ENCODE assay signal across 24 mouse cellular contexts in the genomic region with DNA sequence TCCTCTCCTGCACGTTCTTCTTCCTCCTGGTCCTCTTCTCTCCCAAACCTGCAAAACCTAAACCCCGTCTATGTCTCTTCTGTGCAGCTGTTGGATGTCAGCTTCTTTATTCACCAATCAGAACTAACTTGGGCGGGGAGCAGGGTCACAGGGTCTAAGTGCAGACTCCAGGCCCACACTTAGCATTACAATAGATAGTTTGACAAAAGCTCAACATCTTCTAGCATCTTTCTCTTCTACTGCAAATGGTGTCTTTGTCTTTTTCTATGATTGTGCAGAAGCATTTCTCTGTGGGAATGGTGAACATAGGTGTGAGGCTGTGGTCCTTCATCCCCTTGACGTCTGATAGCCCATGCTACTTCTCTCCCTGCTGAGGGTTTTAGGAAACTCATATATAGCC.
DNase-seq lines count a peak whose midpoint lies in the region; ATAC-seq and TF ChIP-seq lines count a peak whose summit lies in the region.
"Had no signal": no experiment of that assay in that cellular context is flagged by ENCODE, and none has a peak within 500 bp of the region (broad histone marks: within the 10 kb centered on the region; RNA-seq: fewer than 3 reads in every experiment).

No protein-coding gene starts in this region.

- DNase-seq in ES-CJ7 (ENCODE audit: low read depth, low spot score) (peak; percentile 83), R1 (ENCODE audit: low read depth, low spot score) (peak; percentile 89)
- DNase-seq in ovary, postnatal 10 days (ENCODE audit: low spot score): no peak
- no peak for DNase-seq in embryonic facial prominence, embryonic 10.5 days (ENCODE audit: low spot score)
- DNase-seq: adrenal gland, adult 8-10 months; adrenal gland, postnatal 14 days; adrenal gland, postnatal 36 days; cerebellum, adult 11-12 months; cerebellum, adult 2 months; cerebellum, adult 9-10 months; cerebellum, postnatal 10 days; cerebellum, postnatal 25 days had no signal

- H3K4me3 ChIP-seq in ES-Bruce4 (ENCODE audit: low read depth, low read length): no peak overlapping the region
- no peak overlapping the region for H3K4me3 ChIP-seq in embryonic facial prominence, embryonic 10.5 days
- H3K4me3 ChIP-seq: embryonic facial prominence, embryonic 13.5 days; embryonic facial prominence, embryonic 15.5 days; erythroblast, embryonic 14.5 days; forebrain, embryonic 10.5 days; forebrain, embryonic 12.5 days had no signal

- TF ChIP-seq POLR2A in ES-Bruce4 (IDR thresholded peaks at IDR 0.05; ENCODE audit: insufficient read depth, low read length): no peak

- H3K27ac ChIP-seq in ES-Bruce4 (ENCODE audit: insufficient read depth, low read length): no peak overlapping the region
- H3K27ac ChIP-seq in embryonic facial prominence, embryonic 10.5 days (replicated peaks): no peak overlapping the region
- H3K27ac ChIP-seq: embryonic facial prominence, embryonic 13.5 days; embryonic facial prominence, embryonic 15.5 days; forebrain, embryonic 10.5 days; forebrain, embryonic 12.5 days had no signal

- no peaks in the 10 kb centered on the region for H3K9me3 ChIP-seq in ES-Bruce4 (replicated peaks; ENCODE audit: control insufficient read depth, insufficient read depth, low read length, poor library complexity, severe bottlenecking)
- H3K9me3 ChIP-seq in embryonic facial prominence, embryonic 10.5 days: no peaks in the 10 kb centered on the region
- H3K9me3 ChIP-seq: embryonic facial prominence, embryonic 13.5 days; embryonic facial prominence, embryonic 15.5 days; forebrain, embryonic 10.5 days; forebrain, embryonic 12.5 days had no signal

- no peak for TF ChIP-seq CTCF in ES-Bruce4 (IDR thresholded peaks at IDR 0.05; ENCODE audit: low read depth, low read length)

- H3K27me3 ChIP-seq in ES-Bruce4 (ENCODE audit: control insufficient read depth, insufficient read depth, low read length, poor library complexity, severe bottlenecking): no peaks in the 10 kb centered on the region
- no peaks in the 10 kb centered on the region for H3K27me3 ChIP-seq in embryonic facial prominence, embryonic 10.5 days (replicated peaks; ENCODE audit: low read depth, poor library complexity, severe bottlenecking)
- H3K27me3 ChIP-seq: embryonic facial prominence, embryonic 13.5 days; embryonic facial prominence, embryonic 15.5 days; forebrain, embryonic 12.5 days; Patski had no signal

- H3K9ac ChIP-seq in ES-Bruce4 (ENCODE audit: low read depth, poor library complexity, severe bottlenecking): no peak overlapping the region
- H3K9ac ChIP-seq: embryonic facial prominence, embryonic 13.5 days; embryonic facial prominence, embryonic 15.5 days; forebrain, embryonic 12.5 days had no signal

- H3K4me1 ChIP-seq in ES-Bruce4 (ENCODE audit: control insufficient read depth, insufficient read depth, low read length): peaks cover 3% of the 10 kb centered on the region
- H3K4me1 ChIP-seq in embryonic facial prominence, embryonic 10.5 days: no peaks in the 10 kb centered on the region
- H3K4me1 ChIP-seq: embryonic facial prominence, embryonic 13.5 days; embryonic facial prominence, embryonic 15.5 days; forebrain, embryonic 10.5 days; forebrain, embryonic 12.5 days had no signal

- H3K36me3 ChIP-seq in ES-Bruce4 (ENCODE audit: control insufficient read depth, insufficient read depth, low read length, poor library complexity, severe bottlenecking): peaks cover 6% of the 10 kb centered on the region; the same call in 1 of the 2 replicates
- peaks cover 100% of the 10 kb centered on the region for H3K36me3 ChIP-seq in embryonic facial prominence, embryonic 10.5 days (replicated peaks)
- H3K36me3 ChIP-seq: G1E had no signal

- WGBS in embryonic facial prominence, embryonic 10.5 days: 72% methylated on average over 4 of the region's 4 CpGs

- ATAC-seq in monocyte, adult 5-6 weeks (replicated peaks; ENCODE audit: insufficient number of reproducible peaks, low FRiP score, low TSS enrichment, poor library complexity, severe bottlenecking): no peak
- ATAC-seq: activated CD4-positive, CD25-positive, alpha-beta regulatory T cell, adult 4 months; forebrain, embryonic 14.5 days; forebrain, embryonic 16.5 days; Patski had no signal

- TF ChIP-seq EP300 in ES-Bruce4 (IDR thresholded peaks at IDR 0.05; ENCODE audit: insufficient read depth, low read depth, low read length): 0 out of 2 replicates have a peak, but pooled peaks have one; percentile 57

Comparison
In these comparisons a context has a peak if more than half of its experiments do, and no peak if none do; other contexts are left out.
1. DNase-seq: peak in ES-CJ7 (single experiment) and R1 (single experiment); none in ovary, postnatal 10 days (single experiment) and embryonic facial prominence, embryonic 10.5 days (single experiment).